Mouse (Mus musculus) heart, postnatal 0 days (tissue): Measurements from ENCODE around the gene Psmg4.

Experiments
- CTCF ChIP-seq: IDR thresholded peaks from 2 replicates; pipeline ENCODE4 v1.5.1; 2016; ENCODE audit warnings: antibody characterized with exemption, control low read depth, low read depth
- EP300 ChIP-seq: IDR thresholded peaks from 2 replicates; pipeline ENCODE4 v1.6.1; 2016; ENCODE audit warnings: antibody characterized with exemption, low read depth

GRCm38 (mm10) chr13:34187571-34187970 is 24.8 kb downstream of the Psmg4 start:
- TF ChIP-seq CTCF (peak; percentile 81), EP300 (no peak)
